Comparison of ENCODE assay signal across 28 mouse cellular contexts in genomic region chr7:46732458-46732857, GRCm38 (mm10). TPM values are rescaled to one million over a fixed set of nuclear protein-coding genes. Genes with fewer than 3 reads are reported as not detected.
"Had no signal": no experiment of that assay in that cellular context is flagged by ENCODE, and none has a peak within 500 bp of the region (broad histone marks: within the 10 kb centered on the region; RNA-seq: fewer than 3 reads in every experiment).

TSS of gene Saa4 (minus strand) at chr7:46732603.

- H3K4me3 ChIP-seq: limb, embryonic 10.5 days; limb, embryonic 13.5 days; lung, embryonic 15.5 days; megakaryocyte, embryonic 14.5 days; midbrain, embryonic 10.5 days had no signal

- H3K9ac ChIP-seq: limb, embryonic 13.5 days; lung, embryonic 15.5 days had no signal

- H3K27me3 ChIP-seq: limb, embryonic 13.5 days; lung, embryonic 15.5 days had no signal

- H3K27ac ChIP-seq: limb, embryonic 10.5 days; limb, embryonic 13.5 days; lung, embryonic 15.5 days; midbrain, embryonic 10.5 days; stomach, postnatal 0 days had no signal

- H3K9me3 ChIP-seq: limb, embryonic 10.5 days; limb, embryonic 13.5 days; lung, embryonic 15.5 days; midbrain, embryonic 10.5 days had no signal

- H3K36me3 ChIP-seq: limb, embryonic 10.5 days; limb, embryonic 13.5 days; lung, embryonic 15.5 days; midbrain, embryonic 10.5 days had no signal

- H3K4me2 ChIP-seq: limb, embryonic 13.5 days; lung, embryonic 15.5 days had no signal

- H3K4me1 ChIP-seq: limb, embryonic 10.5 days; limb, embryonic 13.5 days; lung, embryonic 15.5 days; midbrain, embryonic 10.5 days had no signal

- ATAC-seq: intestine, postnatal 0 days had no signal

- DNase-seq: kidney, adult 9 months; kidney, postnatal 14 days; kidney, postnatal 4 days; layer of hippocampus, adult 9-11 months; lung, adult 18-20 months; lung, postnatal 10 days; lung, postnatal 36 days; midbrain, embryonic 14.5 days; thymus, adult 2 months; thymus, postnatal 14 days; thymus, postnatal 4 days had no signal

RNA-seq across cellular contexts. Expression of gene Saa4, which starts in this region (rescaled TPM):
- total RNA-seq: layer of hippocampus, adult 18-20 months; layer of hippocampus, postnatal 25 days; left cerebral cortex, adult 18-20 months; left cerebral cortex, postnatal 25 days; midbrain, postnatal 0 days had no signal
- polyA plus RNA-seq: intestine, embryonic 14.5 days; intestine, postnatal 0 days; kidney, embryonic 16.5 days; limb, embryonic 10.5 days; limb, embryonic 13.5 days; lung, embryonic 15.5 days; midbrain, embryonic 10.5 days; midbrain, embryonic 14.5 days; midbrain, postnatal 0 days; neural tube, embryonic 11.5 days; neural tube, embryonic 14.5 days; stomach, embryonic 14.5 days; stomach, postnatal 0 days had no signal
